8 mouse cellular contexts compared by ENCODE assay signal in genomic region chr5:67096378-67096771, GRCm38 (mm10). TPM values are rescaled to one million over a fixed set of nuclear protein-coding genes. Genes with fewer than 3 reads are reported as not detected.
DNase-seq lines count a peak whose midpoint lies in the region; ATAC-seq lines count a peak whose summit lies in the region.

No protein-coding gene starts in this region.

- no peak for ATAC-seq in embryonic facial prominence, embryonic 13.5 days (ENCODE audit: insufficient number of reproducible peaks, insufficient read depth, low FRiP score, low TSS enrichment, low read depth)
- no peak for ATAC-seq in intestine, embryonic 14.5 days (replicated peaks; ENCODE audit: low FRiP score, low TSS enrichment, low read depth)

- H3K27me3 ChIP-seq in embryonic facial prominence, embryonic 13.5 days: peaks cover 99% of the 10 kb centered on the region
- peaks cover 100% of the 10 kb centered on the region for H3K27me3 ChIP-seq in intestine, embryonic 14.5 days (replicated peaks; ENCODE audit: control insufficient read depth, insufficient read depth, low read length)

- H3K4me2 ChIP-seq in embryonic facial prominence, embryonic 13.5 days: peak overlapping the region; percentile 55
- peak overlapping the region; percentile 39 for H3K4me2 ChIP-seq in intestine, embryonic 14.5 days (ENCODE audit: low read length)

- H3K36me3 ChIP-seq in embryonic facial prominence, embryonic 13.5 days: no peaks in the 10 kb centered on the region
- no peaks in the 10 kb centered on the region for H3K36me3 ChIP-seq in intestine, embryonic 14.5 days (ENCODE audit: control insufficient read depth, insufficient read depth, low read length)

- peak overlapping the region; percentile 33 for H3K4me3 ChIP-seq in embryonic facial prominence, embryonic 13.5 days
- peak overlapping the region; percentile 34 for H3K4me3 ChIP-seq in intestine, embryonic 14.5 days (ENCODE audit: low read depth, low read length)

- no peaks in the 10 kb centered on the region for H3K9me3 ChIP-seq in embryonic facial prominence, embryonic 13.5 days
- no peaks in the 10 kb centered on the region for H3K9me3 ChIP-seq in intestine, embryonic 14.5 days (ENCODE audit: control insufficient read depth, low read length)

- DNase-seq in kidney, adult 9 months: peak; percentile 7
- DNase-seq in kidney, adult 11 months: no peak
- peak; percentile 78 for DNase-seq in intestine, embryonic 14.5 days (ENCODE audit: low spot score)
- DNase-seq in lung, postnatal 10 days: peak; percentile 19
- no peak for DNase-seq in left cerebral cortex, adult 9 months (ENCODE audit: low spot score in 2 of 2)
- no peak for DNase-seq in layer of hippocampus, postnatal 25 days (ENCODE audit: extremely low spot score in 1 of 2, low spot score in 1 of 2)
- no peak for DNase-seq in layer of hippocampus, adult 9-11 months

- no peak overlapping the region for H3K9ac ChIP-seq in embryonic facial prominence, embryonic 13.5 days
- H3K9ac ChIP-seq in intestine, embryonic 14.5 days (ENCODE audit: low read length): peak overlapping the region; percentile 53

- no peak overlapping the region for H3K27ac ChIP-seq in embryonic facial prominence, embryonic 13.5 days
- peak overlapping the region; percentile 64; the same call in 1 of the 2 replicates for H3K27ac ChIP-seq in intestine, embryonic 14.5 days (ENCODE audit: low read depth)

- WGBS in embryonic facial prominence, embryonic 13.5 days: under 1% methylated on average over 27 of the region's 28 CpGs
- 0% methylated on average over 27 of the region's 28 CpGs for WGBS in intestine, embryonic 14.5 days

- H3K4me1 ChIP-seq in embryonic facial prominence, embryonic 13.5 days: peaks cover 9% of the 10 kb centered on the region
- H3K4me1 ChIP-seq in intestine, embryonic 14.5 days (replicated peaks; ENCODE audit: control insufficient read depth, insufficient read depth, low read length): no peaks in the 10 kb centered on the region

RNA-seq across cellular contexts. Expression of gene Phox2b, which starts 2.7 kb away (rescaled TPM):
- polyA plus RNA-seq in embryonic facial prominence, embryonic 13.5 days (2015; fragmentation: Nextera tagmentation; extraction: Ambion mirVana): 0.35 and 0.44 TPM in 2 replicates
- polyA plus RNA-seq in intestine, embryonic 14.5 days (2014; fragmentation: Nextera tagmentation; extraction: Ambion mirVana): 41.6 and 45.5 TPM in 2 replicates
- not detected for total RNA-seq in layer of hippocampus, postnatal 25 days (2021)

Comparison
In these comparisons a context has a peak if more than half of its experiments do, and no peak if none do; other contexts are left out.
1. DNase-seq: peak in kidney, adult 9 months (single experiment), intestine, embryonic 14.5 days (single experiment) and lung, postnatal 10 days (single experiment); none in kidney, adult 11 months (single experiment), left cerebral cortex, adult 9 months (0 of 2), layer of hippocampus, postnatal 25 days (0 of 2) and layer of hippocampus, adult 9-11 months (single experiment).
2. RNA of gene Phox2b, which starts 2.7 kb away (polyA plus RNA-seq): 41.6 to 45.5 TPM in intestine, embryonic 14.5 days; 0.35 to 0.44 TPM in embryonic facial prominence, embryonic 13.5 days; every median in the first group is over 10 times any median in the second.